Mouse (Mus musculus) hindbrain, embryonic 12.5 days (tissue): ENCODE data around the gene 4921501E09Rik. TPM values are rescaled to one million over a fixed set of nuclear protein-coding genes. Genes with fewer than 3 reads are reported as not detected.

Source experiments
- polyA plus RNA-seq: library from polyadenylated mRNA; unstranded; fragments of >200 nt; fragmentation: Nextera tagmentation; extraction: Ambion mirVana; gene quantifications from 2 replicates; pipeline ENCODE4 v1.2.1, GENCODE M21; 2016

The 4921501E09Rik gene
- polyA plus RNA-seq, 1 experiment from 2014 or later = not detected

Other genes starting within 250 kb of the 4921501E09Rik start
- gene Zfp799, start 237.8 kb downstream of the 4921501E09Rik start, polyA plus RNA-seq = 18.4 and 18.7 TPM in 2 replicates
- 6.9 and 9.4 TPM in 2 replicates for gene Zfp870, start 176.4 kb downstream of the 4921501E09Rik start, polyA plus RNA-seq
- gene Cyp4f14, start 150.7 kb downstream of the 4921501E09Rik start, polyA plus RNA-seq = not detected in 2 replicates
- gene Cyp4f13, start 120.7 kb downstream of the 4921501E09Rik start, polyA plus RNA-seq = 8.1 and 10.2 TPM in 2 replicates
- 7.9 and 8.9 TPM in 2 replicates for gene Zfp472, start 102.2 kb downstream of the 4921501E09Rik start, polyA plus RNA-seq
- 17.9 and 20.3 TPM in 2 replicates for gene Zfp952, start 74.9 kb downstream of the 4921501E09Rik start, polyA plus RNA-seq
- 22.6 and 25.4 TPM in 2 replicates for gene Zfp763, start 34.7 kb downstream of the 4921501E09Rik start, polyA plus RNA-seq
- 15.6 and 18.2 TPM in 2 replicates for gene Zfp563, start 21.3 kb upstream of the 4921501E09Rik start, polyA plus RNA-seq
- gene Morc2b, start 71.6 kb upstream of the 4921501E09Rik start, polyA plus RNA-seq = 0.18 TPM in 1 of 2 replicates, not detected in the other
- gene Olfr55, start 100.4 kb upstream of the 4921501E09Rik start, polyA plus RNA-seq = not detected in 2 replicates
- 0.05 TPM in 1 of 2 replicates, not detected in the other for gene Olfr239, start 123.2 kb upstream of the 4921501E09Rik start, polyA plus RNA-seq
- gene Olfr1564, start 153.6 kb upstream of the 4921501E09Rik start, polyA plus RNA-seq = not detected in 2 replicates
- 20.4 and 21.8 TPM in 2 replicates for gene Zfp955a, start 187.1 kb upstream of the 4921501E09Rik start, polyA plus RNA-seq
- gene Olfr63, start 196.6 kb upstream of the 4921501E09Rik start, polyA plus RNA-seq = 0.03 TPM in 1 of 2 replicates, not detected in the other
- 14.3 and 15.6 TPM in 2 replicates for gene Zfp955b, start 221.5 kb upstream of the 4921501E09Rik start, polyA plus RNA-seq